Mouse (Mus musculus) kidney, postnatal 10 days (tissue): ENCODE results near the gene Parvb.

ENCODE experiments used
- DNase-seq: peaks from one replicate; pipeline ENCODE4 v3.0.0; 2021; ENCODE audit warnings: mixed read lengths

Gene Parvb

GRCm38 (mm10) chr15:84217969-84218782 lies 13.7 kb upstream of the Parvb start:
- no peak for DNase-seq

GRCm38 (mm10) chr15:84218783-84219271 lies 13.0 kb upstream of the Parvb start:
- DNase-seq = peak; percentile 50

- no peak for DNase-seq
These were observed 10.3 kb upstream of the Parvb start for GRCm38 (mm10) chr15:84221539-84221938.

GRCm38 (mm10) chr15:84223423-84223822 lies 8.4 kb upstream of the Parvb start:
- DNase-seq = peak; percentile 51

GRCm38 (mm10) chr15:84224779-84225178 lies 7.1 kb upstream of the Parvb start:
- DNase-seq = no peak

GRCm38 (mm10) chr15:84226918-84227317 lies 4.9 kb upstream of the Parvb start:
- DNase-seq = no peak

- no peak for DNase-seq
These were observed 1.2 kb upstream of the Parvb start for GRCm38 (mm10) chr15:84230661-84231060.

- DNase-seq = peak; percentile 48
These were observed 630 bp upstream of the Parvb start for GRCm38 (mm10) chr15:84231113-84231712.

GRCm38 (mm10) chr15:84232609-84233008 lies 766 bp downstream of the Parvb start:
- no peak for DNase-seq

GRCm38 (mm10) chr15:84234794-84235581 lies 3.1 kb downstream of the Parvb start:
- DNase-seq = no peak

- DNase-seq = peak; percentile 67
These were observed 3.8 kb downstream of the Parvb start for GRCm38 (mm10) chr15:84235646-84236045.

GRCm38 (mm10) chr15:84238552-84238951 lies 6.7 kb downstream of the Parvb start:
- DNase-seq = no peak

- no peak for DNase-seq
These were observed 7.2 kb downstream of the Parvb start for GRCm38 (mm10) chr15:84238991-84239401.

GRCm38 (mm10) chr15:84241520-84241919 lies 9.7 kb downstream of the Parvb start:
- no peak for DNase-seq

GRCm38 (mm10) chr15:84245104-84245503 lies 13.3 kb downstream of the Parvb start:
- no peak for DNase-seq

- no peak for DNase-seq
These were observed 14.4 kb downstream of the Parvb start for GRCm38 (mm10) chr15:84246195-84246594.

GRCm38 (mm10) chr15:84247309-84247708 lies 15.5 kb downstream of the Parvb start:
- no peak for DNase-seq

- peak; percentile 58 for DNase-seq
These were observed 19.4 kb downstream of the Parvb start for GRCm38 (mm10) chr15:84251227-84251626.

GRCm38 (mm10) chr15:84252645-84253044 lies 20.8 kb downstream of the Parvb start:
- DNase-seq = no peak

GRCm38 (mm10) chr15:84253757-84254156 lies 21.9 kb downstream of the Parvb start:
- DNase-seq = no peak

- no peak for DNase-seq
These were observed 22.5 kb downstream of the Parvb start for GRCm38 (mm10) chr15:84254387-84254786.

- no peak for DNase-seq
These were observed 24.5 kb downstream of the Parvb start for GRCm38 (mm10) chr15:84256254-84256850.

GRCm38 (mm10) chr15:84256864-84257263 lies 25.0 kb downstream of the Parvb start:
- DNase-seq = no peak
